Mouse (Mus musculus) MEL (cell line): ENCODE measurements around the gene Fam219a.

ENCODE experiments used
- CTCF ChIP-seq, 3 experiments: IDR thresholded peaks in 2 of 3; conservative IDR thresholded peaks in 1 of 3; 2 replicates each; pipeline ENCODE4 v1.5.1; 2011 to 2012; ENCODE audit warnings: low read length in 3 of 3, low read depth in 2 of 3, mild to moderate bottlenecking in 2 of 3, improper control_type of control experiment in 1 of 3, inconsistent platforms in 1 of 3, mixed read lengths in 1 of 3, moderate library complexity in 1 of 3; ENCODE audit not compliant: control insufficient read depth in 1 of 3, insufficient read depth in 1 of 3, poor library complexity in 1 of 3, severe bottlenecking in 1 of 3
- E2F4 ChIP-seq: IDR thresholded peaks from 2 replicates; pipeline ENCODE4 v1.6.1; 2011; ENCODE audit warnings: low read depth, low read length, improper control_type of control experiment, borderline replicate concordance
- EP300 ChIP-seq, 2 experiments: IDR thresholded peaks; 2 replicates each; pipeline ENCODE4 v1.6.1; 2011; ENCODE audit warnings: improper control_type of control experiment in 2 of 2, low read length in 2 of 2, low read depth in 1 of 2, mild to moderate bottlenecking in 1 of 2
- MAX ChIP-seq: IDR thresholded peaks from 2 replicates; pipeline ENCODE4 v1.6.1; 2011; ENCODE audit warnings: low read length, improper control_type of control experiment
- MAZ ChIP-seq: IDR thresholded peaks from 2 replicates; pipeline ENCODE4 v1.6.1; 2012; ENCODE audit warnings: low read depth, mild to moderate bottlenecking, inconsistent platforms, low read length, improper control_type of control experiment
- MYB ChIP-seq: IDR thresholded peaks from 2 replicates; pipeline ENCODE4 v1.6.1; 2011; ENCODE audit warnings: mild to moderate bottlenecking, low read depth, low read length, improper control_type of control experiment
- MYC ChIP-seq: IDR thresholded peaks from 2 replicates; pipeline ENCODE4 v1.6.1; 2011; ENCODE audit warnings: low read depth, mild to moderate bottlenecking, low read length, improper control_type of control experiment, moderate library complexity
- NELFE ChIP-seq: IDR thresholded peaks from 2 replicates; pipeline ENCODE4 v1.6.1; 2011; ENCODE audit warnings: low read depth, low read length, improper control_type of control experiment
- NRF1 ChIP-seq: IDR thresholded peaks from 2 replicates; pipeline ENCODE4 v1.6.1; 2014; ENCODE audit warnings: low read depth, mild to moderate bottlenecking, inconsistent platforms, low read length, improper control_type of control experiment, moderate library complexity; ENCODE audit not compliant: poor library complexity, insufficient read depth, severe bottlenecking
- POLR2A ChIP-seq, 2 experiments: IDR thresholded peaks; 2 replicates each; pipeline ENCODE4 v1.6.1; 2011 to 2012; ENCODE audit warnings: low read length in 2 of 2, mild to moderate bottlenecking in 2 of 2, control low read depth in 1 of 2, improper control_type of control experiment in 1 of 2, low read depth in 1 of 2, moderate library complexity in 1 of 2; ENCODE audit not compliant: control insufficient read depth in 1 of 2, insufficient read depth in 1 of 2, poor library complexity in 1 of 2
- POLR2AphosphoS2 ChIP-seq: IDR thresholded peaks from 2 replicates; pipeline ENCODE4 v1.6.1; 2011; ENCODE audit warnings: low read length, improper control_type of control experiment
- TAL1 ChIP-seq: IDR thresholded peaks from 2 replicates; pipeline ENCODE4 v1.6.1; 2012; ENCODE audit warnings: mild to moderate bottlenecking, inconsistent platforms, low read length, moderate library complexity, mixed read lengths
- ZMIZ1 ChIP-seq: IDR thresholded peaks from 2 replicates; pipeline ENCODE4 v1.6.1; 2012; ENCODE audit warnings: low read depth, mild to moderate bottlenecking, inconsistent platforms, low read length, improper control_type of control experiment, moderate library complexity

GRCm38 (mm10) chr4:41606784-41607183 lies 37.4 kb upstream of the Fam219a start:
- TF ChIP-seq MAX (no peak), TAL1 (no peak), NRF1 (no peak), EP300 (IDR thresholded peaks at IDR 0.05; ENCODE audit: low read depth in 1 of 2, low read length in 2 of 2) (peak in 1 of 2 experiments; percentile 35; a peak in 2 of 4 replicates), POLR2A (IDR thresholded peaks at IDR 0.05; ENCODE audit: control insufficient read depth in 1 of 2, insufficient read depth in 1 of 2, low read depth in 1 of 2, low read length in 2 of 2, poor library complexity in 1 of 2) (no peak), NELFE (no peak), E2F4 (no peak), CTCF (IDR thresholded peaks at IDR 0.05 in 2 of 3, conservative IDR thresholded peaks at IDR 0.05 in 1 of 3; ENCODE audit: control insufficient read depth in 1 of 3, insufficient read depth in 1 of 3, low read depth in 2 of 3, low read length in 3 of 3, poor library complexity in 1 of 3, severe bottlenecking in 1 of 3) (no peak), MAZ (no peak), MYC (no peak), POLR2AphosphoS2 (no peak), ZMIZ1 (no peak), MYB (no peak)
